Mouse (Mus musculus) erythroid progenitor cell, adult 5-6 weeks (primary cell): ENCODE measurements around the gene Sap18b. TPM values are rescaled to one million over a fixed set of nuclear protein-coding genes. Genes with fewer than 3 reads are reported as not detected.
"Not testable (repeated sequence)": the region's sequence is repeated elsewhere in the genome, so short reads cannot be mapped to it uniquely, and the experiment has no call there.

Experiments used
- ATAC-seq: replicated peaks from 2 replicates; pipeline ENCODE4 v1.8.0; 2016; ENCODE audit warnings: moderate number of reproducible peaks, mild to moderate bottlenecking, moderate TSS enrichment, inconsistent platforms; ENCODE audit not compliant: poor library complexity, low FRiP score, severe bottlenecking
- total RNA-seq, 2 experiments: library from RNA; stranded (forward) in 1 of 2; stranded (reverse) in 1 of 2; fragments of 150-400 nt in 1 of 2; fragments of 186-747, 209-891 nt in 1 of 2; gene quantifications; 2 replicates each; pipeline versions ENCODE4 v1.2.3 to v1.2.4; 2015 to 2017; ENCODE audit warnings: low replicate concordance in 2 of 2

The Sap18b gene
- total RNA-seq, 2 experiments from 2014 or later: 32.7 to 165 TPM

GRCm38 (mm10) chr8:95863761-95864440 lies 38.8 kb downstream of the Sap18b start:
- ATAC-seq: not testable (repeated sequence)

- ATAC-seq: not testable (repeated sequence)
These were observed 39.7 kb downstream of the Sap18b start for GRCm38 (mm10) chr8:95864851-95865250.

GRCm38 (mm10) chr8:95871690-95872089 lies 46.5 kb downstream of the Sap18b start:
- ATAC-seq: no peak

- no peak for ATAC-seq
These were observed 50.1 kb downstream of the Sap18b start for GRCm38 (mm10) chr8:95875270-95875669.

Other genes with a start within 250 kb of the Sap18b start
- not detected in 2 replicates for gene Prss54, start 249.0 kb upstream of the Sap18b start, total RNA-seq (2015; ENCODE audit: low replicate concordance)
- not detected in 2 replicates for gene Prss54, start 249.0 kb upstream of the Sap18b start, total RNA-seq (2017; ENCODE audit: low replicate concordance)
- gene Gins3, start 191.9 kb upstream of the Sap18b start, total RNA-seq (2015; ENCODE audit: low replicate concordance): 18.9 and 34.6 TPM in 2 replicates
- gene Gins3, start 191.9 kb upstream of the Sap18b start, total RNA-seq (2017; ENCODE audit: low replicate concordance): 41.4 and 54.2 TPM in 2 replicates
- gene Ndrg4, start 148.4 kb upstream of the Sap18b start, total RNA-seq (2015; ENCODE audit: low replicate concordance): not detected in 2 replicates
- 0.26 TPM in 1 of 2 replicates, not detected in the other for gene Ndrg4, start 148.4 kb upstream of the Sap18b start, total RNA-seq (2017; ENCODE audit: low replicate concordance)
- gene Setd6, start 109.5 kb upstream of the Sap18b start, total RNA-seq (2015; ENCODE audit: low replicate concordance): 6.8 and 8.8 TPM in 2 replicates
- 16.6 and 17.5 TPM in 2 replicates for gene Setd6, start 109.5 kb upstream of the Sap18b start, total RNA-seq (2017; ENCODE audit: low replicate concordance)
- gene Cnot1, start 17.9 kb upstream of the Sap18b start, total RNA-seq (2015; ENCODE audit: low replicate concordance): 224 and 278 TPM in 2 replicates
- gene Cnot1, start 17.9 kb upstream of the Sap18b start, total RNA-seq (2017; ENCODE audit: low replicate concordance): 189 and 228 TPM in 2 replicates
- gene Slc38a7, start 28.2 kb downstream of the Sap18b start, total RNA-seq (2015; ENCODE audit: low replicate concordance): 0.72 and 2.9 TPM in 2 replicates
- 1.9 and 4.5 TPM in 2 replicates for gene Slc38a7, start 28.2 kb downstream of the Sap18b start, total RNA-seq (2017; ENCODE audit: low replicate concordance)
- 26.3 and 40.7 TPM in 2 replicates for gene Got2, start 63.2 kb downstream of the Sap18b start, total RNA-seq (2015; ENCODE audit: low replicate concordance)
- 15.7 and 20.7 TPM in 2 replicates for gene Got2, start 63.2 kb downstream of the Sap18b start, total RNA-seq (2017; ENCODE audit: low replicate concordance)